Mouse (Mus musculus) frontal cortex, postnatal 14 days (tissue): ENCODE measurements at regions not wholly inside any gene's neighbourhood (a gene's known extent, or its start where the extent isn't known, plus 50 kb on each side); places are given as distances from the start of the nearest gene placed in this dataset.

ENCODE experiments used
- DNase-seq, 2 experiments: peaks; one replicate each; pipeline ENCODE4 v3.0.0; 2022; ENCODE audit warnings: low spot score in 2 of 2

DNA sequence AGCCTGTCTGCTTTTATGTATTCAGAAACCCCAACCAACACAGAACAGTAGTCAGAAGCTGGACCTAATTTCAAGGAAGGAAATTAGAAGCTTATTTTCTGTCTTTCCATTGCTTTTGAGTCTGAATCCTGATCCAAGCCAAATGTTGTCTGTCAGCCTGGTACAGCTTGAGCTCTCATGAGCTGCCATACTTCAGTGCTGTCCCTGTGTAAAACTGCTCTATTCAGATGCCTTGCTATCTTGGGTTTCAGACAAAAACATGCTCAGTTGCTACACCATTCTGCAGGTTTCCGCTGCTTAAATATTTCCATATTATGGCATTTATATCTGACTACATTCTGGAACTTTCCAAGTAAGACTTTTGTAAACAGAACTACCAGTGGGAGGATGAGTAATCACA is 1403.2 kb downstream of the Epha7 start:
- DNase-seq: no peak

DNA sequence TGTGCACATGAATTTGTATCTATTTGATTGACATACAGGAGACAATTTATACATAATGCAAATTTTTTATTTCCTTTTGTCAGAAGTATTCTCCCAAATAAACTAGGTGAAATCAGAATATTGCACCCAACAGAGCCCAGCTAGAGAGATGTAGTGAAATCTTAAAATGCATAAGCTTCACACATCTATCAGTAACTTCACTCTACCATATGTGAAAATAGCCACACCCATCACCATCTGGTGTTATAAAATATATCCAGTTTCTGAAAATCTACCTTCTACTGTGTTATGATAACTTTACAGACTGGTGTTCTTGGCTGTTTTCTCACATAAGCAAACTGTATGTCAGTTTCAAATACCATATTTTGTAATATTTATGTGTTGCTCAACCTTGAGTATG is 1414.2 kb downstream of the Epha7 start:
- DNase-seq: no peak

DNA sequence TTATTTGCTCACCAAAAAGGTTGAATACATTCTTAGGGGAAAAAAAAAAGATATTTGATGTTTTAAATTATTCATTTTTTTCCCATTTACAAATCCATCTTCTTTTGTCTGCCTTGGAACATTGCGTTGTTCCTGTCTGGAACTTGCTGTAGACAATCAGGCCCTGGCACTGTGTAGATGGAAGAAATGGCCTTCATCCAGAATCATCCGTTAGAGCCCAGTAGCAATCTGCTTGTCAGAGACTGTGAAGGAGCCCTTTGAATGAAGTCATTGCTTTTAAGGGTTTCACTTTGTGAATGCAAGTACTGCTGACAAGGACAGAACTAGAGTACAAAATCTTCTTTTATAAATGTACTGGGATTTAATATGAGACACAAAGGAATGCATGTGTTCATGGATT is 1449.2 kb downstream of the Epha7 start:
- no peak for DNase-seq

DNA sequence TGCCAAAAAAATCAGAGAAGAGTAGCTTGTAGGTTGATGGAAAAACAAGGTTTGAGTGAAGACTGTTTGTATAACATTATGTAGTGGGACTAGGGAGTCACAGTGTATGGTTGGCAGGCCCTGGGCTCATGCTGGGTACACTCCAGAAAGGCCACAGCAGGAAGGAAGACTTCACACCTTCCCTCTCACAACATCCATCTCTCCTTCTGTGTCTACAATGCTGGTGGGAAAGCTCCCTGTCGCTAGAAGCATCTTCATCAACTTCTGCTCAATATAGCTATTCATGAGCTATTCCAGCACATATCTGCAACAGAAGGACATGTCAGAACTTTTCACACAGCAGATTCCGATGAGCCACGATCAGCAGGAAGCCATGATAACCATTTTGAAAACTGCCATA is 1455.1 kb downstream of the Epha7 start:
- DNase-seq: peak in 1 of 2 experiments; percentile 13

DNA sequence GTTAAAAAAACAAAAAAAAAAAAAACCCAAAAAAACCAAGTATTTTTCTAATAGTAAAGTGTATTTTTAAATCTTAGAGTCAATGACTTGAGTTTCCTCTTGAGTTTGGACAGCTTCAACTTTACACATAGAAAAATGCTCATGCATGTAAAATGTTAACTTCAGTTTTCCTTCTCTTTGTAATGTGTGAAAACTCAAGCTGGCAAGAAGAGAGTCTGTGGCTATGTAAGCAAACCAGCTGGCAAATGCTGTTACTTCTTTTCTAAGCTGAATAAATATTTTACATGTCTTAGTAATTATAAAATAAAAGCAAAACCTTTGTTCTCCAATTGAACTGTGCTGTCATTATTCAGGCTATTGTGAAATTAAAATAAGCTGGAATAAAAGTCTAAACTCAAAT is 1457.1 kb downstream of the Epha7 start:
- DNase-seq: no peak

DNA sequence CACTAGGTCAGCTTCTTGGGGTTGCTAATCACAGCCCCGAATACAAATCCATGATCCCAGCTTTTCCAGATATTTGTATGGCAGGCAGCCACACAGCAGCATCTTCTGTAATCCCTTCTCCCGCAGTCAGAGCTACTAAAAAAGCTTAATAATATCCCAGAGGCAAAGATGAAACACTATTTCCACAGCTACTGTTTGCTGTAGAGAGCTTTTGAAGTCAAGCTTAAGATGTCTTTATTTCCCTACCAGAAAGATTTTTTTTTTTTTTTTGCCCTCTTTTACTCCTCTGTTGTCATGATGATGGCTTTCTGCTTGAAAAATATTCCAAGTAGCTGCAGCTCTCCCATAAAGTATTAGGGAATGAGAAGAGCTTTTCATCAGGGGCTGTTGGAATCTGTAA is 1499.5 kb downstream of the Epha7 start:
- no peak for DNase-seq

DNA sequence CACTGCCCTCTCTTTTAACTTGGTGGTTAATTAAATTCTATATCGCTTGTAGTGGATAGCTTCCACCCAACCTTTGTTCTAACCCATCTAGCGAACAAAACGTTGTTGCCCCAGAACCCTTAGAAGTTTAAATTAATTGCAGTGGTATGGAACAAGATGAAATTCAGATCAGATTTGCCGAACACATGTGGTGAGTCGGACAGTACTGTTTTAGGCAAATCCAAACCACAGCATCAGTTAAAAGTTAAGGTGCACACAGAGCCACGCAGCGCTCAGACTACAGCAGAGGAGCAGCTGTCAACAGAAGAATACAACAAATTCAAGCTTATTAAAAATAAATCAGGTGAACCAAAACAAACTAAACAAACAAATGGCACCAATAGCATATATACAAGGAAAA is 1500.0 kb downstream of the Epha7 start:
- no peak for DNase-seq

DNA sequence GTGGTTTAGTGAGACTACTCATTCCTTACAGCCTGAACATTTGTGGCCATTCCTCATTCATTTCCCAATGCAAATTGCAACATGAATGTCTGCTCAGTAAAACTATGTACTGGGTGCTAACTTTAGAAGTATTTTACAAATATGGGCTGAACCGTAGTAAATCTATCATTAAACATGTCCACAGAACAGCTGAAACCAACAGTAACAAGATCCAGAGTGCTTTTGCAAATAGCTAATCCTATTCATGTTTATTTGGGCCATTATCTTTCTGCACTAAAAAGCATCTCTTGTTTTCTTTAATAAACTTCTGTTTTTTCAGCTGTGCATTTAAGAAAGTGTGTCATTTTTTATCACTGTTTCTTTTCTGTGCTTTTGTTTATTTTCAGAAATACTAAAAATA is 1502.4 kb downstream of the Epha7 start:
- DNase-seq: no peak

DNA sequence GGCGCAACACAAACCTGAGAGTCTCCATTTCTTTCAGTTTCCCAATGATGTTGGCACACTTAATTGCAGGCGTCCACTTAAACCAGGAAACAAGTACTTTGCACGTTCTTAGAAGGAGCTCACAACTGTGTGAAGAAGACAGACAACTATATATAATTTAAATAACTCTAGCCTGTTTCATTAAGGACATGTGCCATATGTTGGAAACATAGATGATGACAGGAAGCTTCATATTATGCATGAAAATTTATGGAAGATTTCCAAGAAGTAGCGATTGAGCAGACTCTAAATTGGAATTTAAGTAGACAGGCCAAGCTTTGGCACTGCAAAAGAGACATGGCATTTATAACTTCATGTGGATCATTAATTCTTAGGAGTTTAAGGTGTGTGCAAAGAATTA is 1504.1 kb downstream of the Epha7 start:
- DNase-seq: no peak

DNA sequence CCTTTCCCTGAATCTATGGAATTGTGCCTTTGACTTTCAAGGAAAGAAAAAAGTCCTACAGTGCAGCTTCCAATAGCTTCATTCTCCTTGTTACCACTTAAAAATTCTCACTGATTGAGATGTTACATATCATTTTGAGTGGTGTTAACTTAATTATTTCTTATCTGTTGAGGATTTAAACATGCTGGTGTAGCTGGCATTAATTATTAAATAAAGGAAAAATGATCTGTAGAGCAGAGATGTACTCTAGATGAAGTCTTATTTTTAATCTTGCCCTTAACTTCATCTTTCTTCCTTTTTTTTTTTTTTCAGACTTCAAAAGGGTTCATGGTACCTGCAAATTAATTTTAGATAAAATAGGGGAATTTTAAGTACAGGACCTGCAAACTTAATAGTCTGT is 1507.1 kb downstream of the Epha7 start:
- DNase-seq: no peak

DNA sequence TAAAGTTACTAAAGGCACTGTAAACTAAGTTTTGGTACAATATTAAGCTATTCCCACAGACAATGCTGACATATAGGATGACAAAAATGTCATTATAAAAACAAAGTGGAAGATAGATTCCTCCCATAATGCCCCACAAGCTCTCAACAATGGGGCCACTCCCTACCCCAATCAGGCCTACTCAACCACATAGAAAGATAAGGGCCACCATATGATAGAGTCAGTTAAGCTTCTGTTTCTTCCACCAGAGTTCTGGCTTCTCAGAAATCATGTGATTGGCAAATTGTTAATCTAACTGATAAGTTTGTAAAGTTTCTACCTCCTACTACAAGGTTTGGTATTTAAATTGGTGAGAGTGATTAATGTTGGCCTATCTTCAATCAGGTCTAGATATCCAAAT is 1534.6 kb downstream of the Epha7 start:
- DNase-seq: no peak
